Mouse (Mus musculus) CH12F3 (cell line): ENCODE measurements around the gene Gm16513.
"Not testable (repeated sequence)": the region's sequence is repeated elsewhere in the genome, so short reads cannot be mapped to it uniquely, and the experiment has no call there.

ENCODE experiments used
- in situ Hi-C: fragments of 300-500 bp; cut with MboI; formaldehyde crosslinking; loops from 2 replicates; pipeline ENCODE4 v1.14.3; 2020; ENCODE audit warnings: low sequenced_read_pairs

The Gm16513 gene

GRCm38 (mm10) chr5:95182324-95182723 is at the start of gene Gm16513:
Gm16513 (plus strand) TSS chr5:95182624.
- in situ Hi-C loops: not testable (repeated sequence)
